Mouse (Mus musculus): Measurements from ENCODE around the gene Dpp7. TPM values are rescaled to one million over a fixed set of nuclear protein-coding genes. Genes with fewer than 3 reads are reported as not detected.

Gene Dpp7
- polyA plus RNA-seq, 1 experiment, result 29.4 TPM

DNA sequence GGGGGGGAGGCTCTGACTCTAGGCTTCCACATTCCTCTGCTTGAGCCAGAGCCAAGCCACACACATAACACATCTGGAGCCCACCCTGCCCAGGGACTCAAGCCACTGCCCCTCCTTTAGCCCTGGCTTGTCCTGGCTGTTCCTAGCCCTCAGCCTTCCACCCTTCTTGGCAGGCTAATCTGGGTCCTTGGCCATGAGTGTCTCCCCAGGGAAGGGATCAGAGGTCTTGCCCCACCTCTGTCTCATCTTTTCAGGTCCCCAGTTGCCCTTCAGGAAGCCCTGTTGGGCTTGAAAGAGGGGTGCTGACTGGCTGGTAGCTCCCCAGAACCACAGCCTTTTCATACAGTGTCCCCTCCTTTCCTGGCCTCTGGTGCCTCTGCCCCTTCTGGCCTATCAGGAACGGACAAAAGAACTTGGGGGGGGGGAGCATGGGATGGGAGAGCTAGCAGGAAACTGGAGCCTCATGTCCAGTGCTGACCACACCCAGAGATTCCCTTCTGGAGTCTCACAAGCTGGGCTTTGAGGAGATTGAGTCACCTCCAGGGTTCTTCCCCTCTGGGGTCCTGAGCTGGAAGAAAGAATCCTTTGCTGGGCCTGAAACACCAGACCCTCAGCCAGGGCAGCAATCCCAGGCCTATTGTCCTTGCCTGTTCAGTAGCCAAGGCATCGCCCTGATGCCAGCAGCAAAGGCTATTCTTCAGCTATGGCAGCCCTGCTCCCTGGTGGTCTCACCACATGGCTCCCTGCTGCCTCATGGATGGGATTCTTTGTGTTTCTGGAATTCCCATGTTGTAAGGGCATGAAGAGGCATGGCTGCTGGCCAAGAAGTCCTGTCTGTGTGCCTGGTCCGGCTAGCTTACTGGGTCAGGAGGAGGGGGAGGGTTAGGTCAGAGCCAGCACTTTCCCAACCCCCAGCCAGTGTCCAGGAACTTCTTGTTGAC lies 38.4 kb upstream of the Dpp7 start:
- no peaks in the 10 kb centered on the region for H3K36me3 ChIP-seq (ENCODE audit: control insufficient read depth, insufficient read depth, low read length, poor library complexity, severe bottlenecking)
- TF ChIP-seq EP300 (IDR thresholded peaks at IDR 0.05; ENCODE audit: insufficient read depth, low read depth, low read length) (no peak), POLR2A (IDR thresholded peaks at IDR 0.05; ENCODE audit: insufficient read depth, low read length) (no peak), CTCF (IDR thresholded peaks at IDR 0.05; ENCODE audit: low read depth, low read length) (no peak)
- H3K9ac ChIP-seq (ENCODE audit: low read depth, poor library complexity, severe bottlenecking), result no peak overlapping the region
- H3K27ac ChIP-seq (ENCODE audit: insufficient read depth, low read length), result no peak overlapping the region
- H3K4me3 ChIP-seq (ENCODE audit: low read depth, low read length), result no peak overlapping the region
- H3K27me3 ChIP-seq (ENCODE audit: control insufficient read depth, insufficient read depth, low read length, poor library complexity, severe bottlenecking), result no peaks in the 10 kb centered on the region
- H3K4me1 ChIP-seq (ENCODE audit: control insufficient read depth, insufficient read depth, low read length), result peaks cover 3% of the 10 kb centered on the region
- H3K9me3 ChIP-seq (replicated peaks; ENCODE audit: control insufficient read depth, insufficient read depth, low read length, poor library complexity, severe bottlenecking), result no peaks in the 10 kb centered on the region

DNA sequence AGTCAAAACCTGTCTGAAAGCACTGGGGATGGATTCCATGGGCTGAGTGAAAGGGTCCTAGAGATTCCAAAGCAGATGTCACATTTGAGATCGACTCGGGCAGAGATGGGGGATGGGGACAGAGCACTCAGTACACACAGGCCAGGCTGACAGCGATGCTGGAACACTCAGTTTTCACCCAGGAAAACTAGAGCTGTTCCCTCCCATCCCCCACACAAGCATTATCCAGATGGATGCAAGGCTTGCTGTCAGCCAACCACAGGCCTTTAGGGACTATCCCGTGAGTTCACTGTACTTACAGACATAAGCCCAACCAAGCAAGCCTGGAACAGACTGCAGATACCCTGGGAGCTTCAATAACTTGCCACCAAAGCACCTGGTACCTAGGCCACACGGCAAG lies 35.1 kb upstream of the Dpp7 start:
- H3K36me3 ChIP-seq (ENCODE audit: control insufficient read depth, insufficient read depth, low read length, poor library complexity, severe bottlenecking), result no peaks in the 10 kb centered on the region
- no peak overlapping the region for H3K9ac ChIP-seq (ENCODE audit: low read depth, poor library complexity, severe bottlenecking)
- no peak overlapping the region for H3K4me3 ChIP-seq (ENCODE audit: low read depth, low read length)
- no peak overlapping the region for H3K27ac ChIP-seq (ENCODE audit: insufficient read depth, low read length)
- H3K27me3 ChIP-seq (ENCODE audit: control insufficient read depth, insufficient read depth, low read length, poor library complexity, severe bottlenecking), result no peaks in the 10 kb centered on the region
- no peaks in the 10 kb centered on the region for H3K9me3 ChIP-seq (replicated peaks; ENCODE audit: control insufficient read depth, insufficient read depth, low read length, poor library complexity, severe bottlenecking)
- no peak for TF ChIP-seq POLR2A (IDR thresholded peaks at IDR 0.05; ENCODE audit: insufficient read depth, low read length)
- TF ChIP-seq CTCF (IDR thresholded peaks at IDR 0.05; ENCODE audit: low read depth, low read length), result no peak
- no peak for TF ChIP-seq EP300 (IDR thresholded peaks at IDR 0.05; ENCODE audit: insufficient read depth, low read depth, low read length)
- H3K4me1 ChIP-seq (ENCODE audit: control insufficient read depth, insufficient read depth, low read length), result peaks cover 3% of the 10 kb centered on the region

DNA sequence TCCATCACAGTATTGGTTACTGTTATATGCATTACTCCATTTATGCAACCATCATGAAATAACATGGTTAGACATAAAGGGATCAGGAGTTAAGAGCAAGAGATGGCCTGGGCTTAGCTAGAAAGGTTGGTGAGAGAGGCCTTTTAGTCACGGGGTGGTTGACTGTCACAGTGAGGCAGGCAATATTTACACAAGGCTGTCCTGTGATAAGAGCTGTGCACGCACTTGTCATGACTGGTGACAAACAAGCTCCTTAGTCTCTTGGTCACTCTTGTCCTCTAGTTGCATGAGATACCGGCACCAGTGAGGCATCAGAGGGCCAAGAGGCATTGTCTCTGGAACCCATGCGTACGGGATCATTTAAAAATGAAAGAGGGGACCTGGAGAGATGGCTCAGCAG lies 28.3 kb upstream of the Dpp7 start:
- Histone ChIP-seq H3K4me3 (ENCODE audit: low read depth, low read length) (no peak overlapping the region), H3K4me1 (ENCODE audit: control insufficient read depth, insufficient read depth, low read length) (peaks cover 3% of the 10 kb centered on the region), H3K9me3 (replicated peaks; ENCODE audit: control insufficient read depth, insufficient read depth, low read length, poor library complexity, severe bottlenecking) (no peaks in the 10 kb centered on the region), H3K27ac (ENCODE audit: insufficient read depth, low read length) (no peak overlapping the region), H3K36me3 (ENCODE audit: control insufficient read depth, insufficient read depth, low read length, poor library complexity, severe bottlenecking) (no peaks in the 10 kb centered on the region), H3K27me3 (ENCODE audit: control insufficient read depth, insufficient read depth, low read length, poor library complexity, severe bottlenecking) (no peaks in the 10 kb centered on the region), H3K9ac (ENCODE audit: low read depth, poor library complexity, severe bottlenecking) (no peak overlapping the region)
- TF ChIP-seq POLR2A (IDR thresholded peaks at IDR 0.05; ENCODE audit: insufficient read depth, low read length) (no peak), EP300 (IDR thresholded peaks at IDR 0.05; ENCODE audit: insufficient read depth, low read depth, low read length) (no peak), CTCF (IDR thresholded peaks at IDR 0.05; ENCODE audit: low read depth, low read length) (no peak)

GRCm38 (mm10) chr2:25376589-25376988 lies 20.4 kb upstream of the Dpp7 start:
- Histone ChIP-seq H3K27ac (ENCODE audit: insufficient read depth, low read length) (no peak overlapping the region), H3K4me3 (ENCODE audit: low read depth, low read length) (no peak overlapping the region), H3K36me3 (ENCODE audit: control insufficient read depth, insufficient read depth, low read length, poor library complexity, severe bottlenecking) (peaks cover 12% of the 10 kb centered on the region; the same call in 1 of the 2 replicates), H3K9ac (ENCODE audit: low read depth, poor library complexity, severe bottlenecking) (no peak overlapping the region), H3K9me3 (replicated peaks; ENCODE audit: control insufficient read depth, insufficient read depth, low read length, poor library complexity, severe bottlenecking) (no peaks in the 10 kb centered on the region), H3K27me3 (ENCODE audit: control insufficient read depth, insufficient read depth, low read length, poor library complexity, severe bottlenecking) (no peaks in the 10 kb centered on the region), H3K4me1 (ENCODE audit: control insufficient read depth, insufficient read depth, low read length) (peaks cover 2% of the 10 kb centered on the region)
- TF ChIP-seq CTCF (IDR thresholded peaks at IDR 0.05; ENCODE audit: low read depth, low read length), result peak; percentile 35
- no peak for TF ChIP-seq EP300 (IDR thresholded peaks at IDR 0.05; ENCODE audit: insufficient read depth, low read depth, low read length)

DNA sequence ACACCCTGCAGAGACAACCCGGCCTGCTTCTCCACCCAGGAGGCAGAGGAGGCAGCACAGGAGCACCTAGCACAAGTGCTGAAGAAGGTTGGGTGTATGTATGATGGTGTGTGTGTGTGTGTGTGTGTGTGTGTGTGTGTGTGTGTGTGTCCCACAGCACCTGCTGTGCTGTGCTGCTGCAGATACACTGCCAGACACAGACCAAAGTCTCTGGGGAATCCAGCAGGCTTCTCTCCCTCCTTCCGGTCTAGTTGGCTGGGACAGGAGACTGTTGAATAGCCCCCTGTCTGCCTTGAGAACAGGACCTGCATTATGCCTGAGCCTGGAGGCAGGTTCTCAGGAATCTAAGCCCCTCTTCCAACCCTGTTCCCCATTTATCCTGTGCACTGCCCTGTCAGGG lies 17.3 kb upstream of the Dpp7 start:
- Histone ChIP-seq H3K9me3 (replicated peaks; ENCODE audit: control insufficient read depth, insufficient read depth, low read length, poor library complexity, severe bottlenecking) (no peaks in the 10 kb centered on the region), H3K4me3 (ENCODE audit: low read depth, low read length) (peak overlapping the region; percentile 83), H3K36me3 (ENCODE audit: control insufficient read depth, insufficient read depth, low read length, poor library complexity, severe bottlenecking) (peaks cover 12% of the 10 kb centered on the region; the same call in 1 of the 2 replicates), H3K9ac (ENCODE audit: low read depth, poor library complexity, severe bottlenecking) (peak overlapping the region; percentile 74), H3K27ac (ENCODE audit: insufficient read depth, low read length) (no peak overlapping the region), H3K4me1 (ENCODE audit: control insufficient read depth, insufficient read depth, low read length) (no peaks in the 10 kb centered on the region), H3K27me3 (ENCODE audit: control insufficient read depth, insufficient read depth, low read length, poor library complexity, severe bottlenecking) (no peaks in the 10 kb centered on the region)
- no peak for TF ChIP-seq CTCF (IDR thresholded peaks at IDR 0.05; ENCODE audit: low read depth, low read length)
- no peak for TF ChIP-seq EP300 (IDR thresholded peaks at IDR 0.05; ENCODE audit: insufficient read depth, low read depth, low read length)
- no peak for TF ChIP-seq POLR2A (IDR thresholded peaks at IDR 0.05; ENCODE audit: insufficient read depth, low read length)
